Mouse (Mus musculus) spleen, postnatal 14 days (tissue): ENCODE measurements around the gene Smpd3.

ENCODE experiments used
- DNase-seq, 2 experiments: peaks; one replicate each; pipeline ENCODE4 v3.0.0; 2021 to 2022; ENCODE audit warnings: low spot score in 2 of 2

Smpd3 gene

GRCm38 (mm10) chr8:106292484-106293396 lies 45.0 kb downstream of the Smpd3 start:
- peak in 1 of 2 experiments; percentile 12 for DNase-seq

- DNase-seq = no peak
Measured at GRCm38 (mm10) chr8:106289464-106289863, 48.3 kb downstream of the Smpd3 start.

GRCm38 (mm10) chr8:106288732-106289131 lies 49.1 kb downstream of the Smpd3 start:
- DNase-seq = no peak

DNA sequence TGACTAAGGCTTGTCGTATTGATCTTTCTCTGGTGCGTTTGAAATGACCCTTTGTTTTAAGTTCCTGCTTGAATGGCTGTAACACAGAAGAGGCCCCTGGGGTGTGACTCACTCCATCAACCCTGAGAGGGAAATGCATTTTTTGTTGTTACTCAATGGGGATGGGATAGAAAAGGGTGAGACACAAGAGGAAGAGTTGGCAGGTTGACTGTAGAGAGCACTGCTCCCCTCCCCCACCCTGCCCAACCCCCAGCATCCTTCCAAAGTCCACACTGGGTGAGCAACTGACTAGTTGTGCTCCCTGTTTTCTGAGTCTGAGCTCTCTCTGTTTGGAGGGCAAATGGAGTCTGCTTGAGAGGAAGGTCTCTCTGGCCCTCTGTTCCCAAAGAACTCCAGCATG lies 50.3 kb downstream of the Smpd3 start:
- DNase-seq = no peak

DNA sequence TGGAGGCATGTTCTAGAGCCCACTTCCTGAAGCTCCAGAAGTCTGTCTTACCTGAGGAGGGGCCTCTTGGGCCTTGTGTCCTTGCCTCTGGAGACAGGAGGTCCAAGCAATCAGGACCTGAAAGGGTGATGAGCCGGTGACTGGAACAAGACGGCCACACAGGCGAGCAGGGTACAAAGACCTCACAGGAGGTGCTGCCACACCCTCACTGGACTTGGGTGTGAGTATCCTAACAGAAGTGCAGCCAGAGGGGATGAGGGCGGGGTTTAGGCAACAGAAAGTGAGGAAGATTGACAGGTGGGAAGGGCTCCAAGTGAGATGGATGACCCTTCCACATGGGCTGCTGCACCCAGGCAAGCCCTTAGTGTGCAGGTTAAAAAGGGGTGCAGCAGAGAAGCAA lies 56.9 kb downstream of the Smpd3 start:
- no peak for DNase-seq

DNA sequence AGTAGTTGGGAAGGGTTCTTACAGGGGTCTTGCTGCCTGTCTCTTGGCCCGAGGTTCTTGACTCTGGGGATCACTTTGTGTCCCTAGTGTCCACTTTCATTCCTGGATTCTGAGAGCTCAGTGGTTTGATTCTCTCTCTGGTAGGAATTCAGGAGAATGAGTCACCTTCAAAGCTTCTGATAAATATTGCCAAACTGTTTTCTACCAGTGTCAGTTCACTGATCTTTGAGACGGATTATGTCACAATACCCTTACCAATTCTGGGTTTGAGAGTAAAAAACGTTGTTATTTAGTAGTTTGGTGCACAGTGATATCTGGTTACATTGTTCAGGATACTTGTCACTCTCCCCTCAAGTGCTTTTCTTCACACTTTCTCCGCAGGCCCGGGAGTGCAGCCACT lies 57.6 kb downstream of the Smpd3 start:
- DNase-seq = no peak

DNA sequence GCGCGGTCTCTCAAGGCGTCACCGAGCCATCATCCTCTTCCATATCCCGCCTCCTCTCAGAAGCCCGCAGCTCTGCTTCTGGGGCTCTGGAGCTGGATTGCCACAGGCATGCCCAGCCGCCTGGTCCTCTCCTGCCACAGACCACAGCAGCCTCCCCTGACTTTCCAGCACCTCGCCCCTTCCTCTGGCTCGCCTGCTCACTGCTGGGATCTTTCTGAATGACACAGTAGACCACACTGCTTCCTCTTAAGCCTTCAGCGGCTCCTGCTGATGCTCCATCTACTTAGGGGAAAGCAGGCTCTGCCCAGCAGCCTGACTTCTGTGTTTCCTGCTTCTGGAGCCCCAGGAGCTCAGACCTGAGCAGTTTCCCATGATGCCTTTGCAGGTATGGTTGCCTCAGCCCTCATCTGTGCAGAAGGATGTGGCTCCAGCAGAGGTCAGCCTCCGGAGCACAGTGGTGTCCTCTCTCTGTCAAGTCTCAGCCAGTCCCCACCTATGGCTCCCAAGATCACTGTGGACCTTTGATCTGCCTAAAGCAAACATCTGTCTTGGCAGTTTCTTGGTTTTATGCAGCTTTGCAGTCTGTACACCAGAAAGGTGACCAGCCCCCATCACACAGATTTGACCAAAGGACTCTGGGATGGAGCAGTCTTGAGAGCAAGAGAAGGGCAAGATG lies 59.3 kb downstream of the Smpd3 start:
- no peak for DNase-seq

GRCm38 (mm10) chr8:106276709-106277317 lies 61.0 kb downstream of the Smpd3 start:
- no peak for DNase-seq

DNA sequence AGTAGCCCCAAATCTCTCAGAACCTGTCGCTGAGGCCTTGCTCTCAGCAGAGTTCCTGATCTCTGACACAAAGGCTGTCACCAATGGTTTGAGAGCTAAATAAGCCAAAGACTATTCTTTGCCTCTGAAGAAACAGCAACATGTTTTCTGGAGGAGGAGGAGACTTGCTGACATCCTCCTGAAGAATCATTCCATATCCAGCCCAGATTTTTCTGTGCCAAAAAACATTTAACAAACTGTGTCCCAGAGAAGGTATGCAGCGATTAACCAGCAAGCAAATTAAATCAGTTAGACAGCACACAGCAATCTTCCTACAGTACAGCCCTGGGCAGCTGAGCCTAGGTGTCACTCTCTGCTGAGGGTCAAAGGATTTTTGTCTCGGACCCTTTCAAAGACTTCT lies 64.3 kb downstream of the Smpd3 start:
- no peak for DNase-seq

DNA sequence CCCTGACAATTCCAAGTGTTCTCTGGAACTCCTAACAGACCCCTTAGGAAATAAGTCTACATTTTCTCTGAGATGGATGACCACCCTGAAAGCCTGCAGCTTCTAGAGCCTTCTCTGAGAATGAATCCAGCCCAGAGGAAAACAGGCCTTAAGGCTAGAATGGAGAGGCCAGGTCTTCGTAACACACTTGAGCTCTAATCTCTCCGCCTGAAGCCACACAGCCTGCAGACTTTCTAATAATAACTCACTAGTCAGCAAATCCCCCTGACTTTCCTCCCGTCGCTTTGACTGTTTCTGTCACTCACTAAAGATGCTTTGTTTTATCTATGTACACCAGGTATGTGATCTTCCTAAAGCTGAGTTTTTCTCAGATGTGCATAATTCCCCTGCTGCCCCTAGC lies 66.4 kb downstream of the Smpd3 start:
- no peak for DNase-seq

DNA sequence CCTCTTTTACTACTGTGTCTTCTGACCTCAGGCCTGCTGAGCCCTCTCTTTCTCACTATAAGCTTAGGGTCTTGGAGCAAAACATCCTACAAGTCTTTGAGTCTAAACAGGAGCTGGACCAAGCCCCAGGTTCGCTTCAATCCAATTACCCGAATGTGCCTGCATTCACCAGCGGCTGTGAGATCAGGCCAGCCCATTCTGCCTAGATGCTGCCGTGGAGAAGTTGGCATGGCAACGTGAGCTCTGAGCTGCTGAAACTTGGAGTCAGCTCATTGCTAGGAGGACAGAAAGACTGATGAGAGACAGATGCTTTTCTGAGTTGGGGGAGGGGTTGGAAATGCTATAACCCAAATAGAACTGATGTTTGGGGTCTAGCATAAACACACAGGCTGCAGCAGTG lies 67.0 kb downstream of the Smpd3 start:
- no peak for DNase-seq

DNA sequence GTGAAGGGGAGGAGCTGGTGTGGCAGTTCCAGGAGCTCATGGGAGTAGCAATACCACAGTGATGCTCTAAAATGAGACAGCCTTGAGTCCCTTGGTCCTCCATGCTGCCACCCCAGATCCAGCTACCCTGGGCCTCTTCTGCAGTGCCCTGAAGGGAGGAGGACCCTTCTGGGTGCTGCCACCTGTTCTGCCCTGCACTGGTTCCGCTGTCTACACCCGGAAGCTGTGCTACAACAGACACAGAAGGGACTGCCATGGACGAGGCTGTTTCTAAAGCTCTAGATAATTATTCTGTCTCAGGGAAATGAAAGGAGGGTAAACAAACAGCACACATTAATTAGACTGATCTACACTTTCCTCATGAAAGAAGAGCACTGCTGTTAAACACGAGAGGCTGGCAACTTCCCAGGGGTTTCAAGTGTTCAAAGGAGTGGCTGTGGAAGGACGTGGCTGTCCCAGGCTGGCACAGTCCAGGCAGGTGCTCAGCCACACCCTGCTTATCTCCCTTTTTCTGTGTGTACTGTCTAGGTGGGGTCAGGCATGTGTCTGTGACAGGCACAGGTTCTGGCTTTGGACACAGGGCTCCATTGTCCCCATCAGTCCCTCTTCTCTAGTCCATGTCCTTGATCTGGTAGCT lies 69.0 kb downstream of the Smpd3 start:
- DNase-seq = no peak

DNA sequence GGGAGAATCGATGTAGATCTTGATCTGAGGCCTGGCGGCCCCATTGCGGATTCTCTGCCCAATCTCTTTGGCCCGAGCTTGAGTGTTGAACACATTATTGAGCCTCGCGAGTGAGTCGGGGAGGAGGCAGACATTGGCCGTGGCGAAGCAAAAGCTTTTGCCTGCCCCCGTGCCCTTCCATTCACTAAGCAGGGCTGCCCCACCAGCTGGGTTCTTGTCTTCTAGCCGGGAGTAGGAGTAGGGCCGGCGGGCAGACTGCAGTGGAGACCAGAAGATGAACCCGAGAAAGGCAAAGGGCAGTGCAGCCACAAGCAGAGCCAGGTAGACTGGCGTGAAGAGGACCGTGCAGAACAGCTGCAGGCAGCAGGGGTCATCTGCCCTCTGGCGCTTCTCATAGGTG lies 72.4 kb downstream of the Smpd3 start:
- no peak for DNase-seq

DNA sequence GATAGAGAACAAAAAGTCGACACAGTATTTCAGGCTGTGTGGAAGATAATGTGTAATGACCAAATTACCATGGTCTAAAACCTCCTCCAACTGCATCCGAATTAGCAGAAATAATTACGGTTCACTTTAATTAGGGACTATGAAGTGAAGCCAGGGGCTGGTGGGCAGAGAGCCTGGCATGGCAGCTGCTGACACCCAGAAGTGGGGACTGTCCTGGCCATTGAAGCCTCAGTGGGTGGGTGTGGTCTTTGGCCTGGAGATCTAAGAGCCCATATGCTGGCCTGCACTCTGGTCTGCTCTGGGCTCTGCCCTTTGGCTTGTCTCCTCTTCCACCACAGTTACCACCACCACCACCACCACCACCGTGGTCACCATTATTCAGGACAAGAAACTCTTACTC lies 73.9 kb downstream of the Smpd3 start:
- no peak for DNase-seq

DNA sequence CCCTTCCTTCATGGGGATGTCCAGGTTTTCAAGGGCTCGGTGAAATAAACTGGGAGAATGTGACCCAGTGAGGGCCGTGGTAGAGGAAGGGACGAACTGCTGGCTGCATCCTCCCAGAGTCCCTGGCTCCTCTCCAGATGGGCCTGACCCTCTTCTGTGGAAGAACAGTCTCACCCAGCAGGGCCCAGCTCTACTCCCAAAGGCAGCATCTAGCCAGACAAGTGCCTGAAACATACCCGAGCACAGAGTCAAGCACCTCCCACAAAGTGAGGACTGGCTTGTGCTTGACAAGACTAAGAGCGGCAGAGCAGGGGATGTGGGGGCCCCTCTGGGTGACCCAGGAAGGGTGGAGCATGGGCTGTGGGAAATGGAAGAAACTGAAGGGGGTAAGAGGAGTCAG lies 75.4 kb downstream of the Smpd3 start:
- no peak for DNase-seq

GRCm38 (mm10) chr8:106260894-106261293 lies 76.9 kb downstream of the Smpd3 start:
- DNase-seq = no peak

GRCm38 (mm10) chr8:106259579-106260255 lies 78.1 kb downstream of the Smpd3 start:
- DNase-seq = no peak

DNA sequence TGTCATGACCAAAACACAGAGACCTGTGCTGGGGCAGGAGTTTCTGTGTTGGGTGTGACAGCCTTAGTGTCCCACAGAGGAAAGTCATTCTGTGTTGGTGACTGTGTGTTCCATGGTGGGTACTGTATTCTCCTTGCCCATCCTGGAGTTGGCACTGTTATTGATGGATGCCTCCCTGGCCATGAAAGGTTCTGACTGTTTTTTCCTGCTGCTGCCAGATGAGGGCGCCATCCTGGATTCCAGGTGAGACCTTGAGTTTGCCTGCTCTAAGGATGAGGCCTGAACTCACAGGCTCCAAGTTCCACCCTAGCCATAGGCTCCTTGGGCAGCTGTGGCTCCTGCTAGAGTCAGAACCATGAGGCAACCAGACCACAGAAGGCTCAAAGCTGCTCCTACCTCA lies 79.6 kb downstream of the Smpd3 start:
- peak in 1 of 2 experiments; percentile 20 for DNase-seq

GRCm38 (mm10) chr8:106250186-106250585 lies 87.6 kb downstream of the Smpd3 start:
- no peak for DNase-seq

GRCm38 (mm10) chr8:106237106-106237505 lies 100.7 kb downstream of the Smpd3 start:
- DNase-seq = no peak

DNA sequence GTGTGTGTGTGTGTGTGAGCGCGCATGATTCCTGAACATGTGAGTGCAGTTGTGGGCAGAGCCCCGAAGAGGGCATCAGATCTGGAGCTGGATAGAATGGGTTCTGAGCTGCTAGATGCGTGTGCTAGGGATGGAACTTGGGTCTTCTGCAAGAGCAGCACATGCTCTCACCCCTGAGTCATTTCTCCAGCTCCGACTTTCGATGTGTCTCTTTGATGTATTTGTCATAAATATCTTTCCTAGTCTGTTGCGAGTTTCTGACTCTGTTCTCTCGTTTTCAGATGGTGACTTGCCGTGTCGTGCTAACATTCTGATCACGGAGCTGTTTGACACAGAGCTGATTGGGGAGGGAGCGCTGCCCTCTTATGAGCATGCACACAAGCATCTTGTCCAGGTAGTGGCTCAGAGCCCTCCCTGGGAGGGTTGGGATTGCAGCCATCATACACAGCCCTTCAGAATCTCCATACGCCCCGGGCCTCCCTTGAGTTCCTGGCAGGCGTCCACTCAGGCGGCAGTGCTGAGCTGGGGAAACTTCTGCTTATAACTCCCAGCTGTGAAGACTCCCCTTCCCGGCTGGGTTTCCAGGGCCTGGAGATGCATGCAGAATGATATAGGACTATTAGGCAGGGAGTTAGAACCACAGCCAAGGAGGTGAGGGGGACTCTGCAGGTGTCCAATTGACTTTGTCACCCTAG lies 103.1 kb downstream of the Smpd3 start:
- DNase-seq = no peak
